ENCODE assay signal across 8 mouse cellular contexts in genomic region chr14:23014747-23015286, GRCm38 (mm10).
DNase-seq lines count a peak whose midpoint lies in the region; ATAC-seq lines count a peak whose summit lies in the region.

No protein-coding gene starts in this region.

- WGBS in heart, embryonic 11.5 days (ENCODE audit: insufficient replicate concordance): 75% methylated on average over 2 of the region's 2 CpGs
- 9% methylated on average over 2 of the region's 2 CpGs for WGBS in limb, embryonic 11.5 days
- 16% methylated on average over 2 of the region's 2 CpGs for WGBS in neural tube, embryonic 15.5 days

- no peak overlapping the region for H3K4me2 ChIP-seq in heart, embryonic 11.5 days
- no peak overlapping the region; the same call in 1 of the 2 replicates for H3K4me2 ChIP-seq in limb, embryonic 11.5 days (ENCODE audit: low read depth, severe bottlenecking)
- H3K4me2 ChIP-seq in neural tube, embryonic 15.5 days: 0 out of 2 replicates have a peak overlapping the region, but pooled peaks have one; percentile 27

- H3K27me3 ChIP-seq in heart, embryonic 11.5 days (ENCODE audit: control insufficient read depth, insufficient read depth, low read length): no peaks in the 10 kb centered on the region
- no peaks in the 10 kb centered on the region for H3K27me3 ChIP-seq in limb, embryonic 11.5 days (ENCODE audit: control insufficient read depth, insufficient read depth, low read length)
- H3K27me3 ChIP-seq in neural tube, embryonic 15.5 days (replicated peaks): no peaks in the 10 kb centered on the region

- peak; percentile 12 to 37 for DNase-seq in heart, adult 18-20 months
- peak; percentile 90 to 93 for DNase-seq in cerebellum, postnatal 10 days
- DNase-seq in heart, postnatal 4 days: peak; percentile 33
- DNase-seq in limb, embryonic 11.5 days (ENCODE audit: low spot score): peak; percentile 56
- no peak for DNase-seq in left cerebral cortex, adult 11 months (ENCODE audit: low spot score)
- DNase-seq in thymus, postnatal 36 days: no peak

- H3K27ac ChIP-seq in heart, embryonic 11.5 days (ENCODE audit: low read depth, low read length): no peak overlapping the region
- H3K27ac ChIP-seq in limb, embryonic 11.5 days (replicated peaks; ENCODE audit: low read depth, low read length): peak overlapping the region; percentile 80
- H3K27ac ChIP-seq in neural tube, embryonic 15.5 days (replicated peaks): peak overlapping the region; percentile 68

- no peaks in the 10 kb centered on the region for H3K4me1 ChIP-seq in heart, embryonic 11.5 days (ENCODE audit: control insufficient read depth, insufficient read depth, low read length)
- H3K4me1 ChIP-seq in limb, embryonic 11.5 days (ENCODE audit: control insufficient read depth, insufficient read depth, low read length): peaks cover 9% of the 10 kb centered on the region
- peaks cover 19% of the 10 kb centered on the region for H3K4me1 ChIP-seq in neural tube, embryonic 15.5 days

- no peak for ATAC-seq in heart, embryonic 11.5 days (replicated peaks; ENCODE audit: insufficient number of reproducible peaks, low FRiP score, low TSS enrichment)
- ATAC-seq in limb, embryonic 11.5 days (ENCODE audit: insufficient number of reproducible peaks, low FRiP score, low TSS enrichment, low read depth): no peak
- no peak; the same call in 1 of the 2 replicates for ATAC-seq in neural tube, embryonic 15.5 days (ENCODE audit: low FRiP score)

- no peak overlapping the region for H3K9ac ChIP-seq in heart, embryonic 11.5 days (ENCODE audit: low read depth, low read length)
- no peak overlapping the region for H3K9ac ChIP-seq in limb, embryonic 11.5 days (ENCODE audit: low read length)
- no peak overlapping the region for H3K9ac ChIP-seq in neural tube, embryonic 15.5 days (replicated peaks)

- no peak overlapping the region for H3K4me3 ChIP-seq in heart, embryonic 11.5 days (ENCODE audit: low read depth, low read length)
- H3K4me3 ChIP-seq in limb, embryonic 11.5 days (ENCODE audit: low read depth, low read length): no peak overlapping the region
- no peak overlapping the region for H3K4me3 ChIP-seq in neural tube, embryonic 15.5 days (replicated peaks)

- H3K9me3 ChIP-seq in heart, embryonic 11.5 days (replicated peaks; ENCODE audit: control insufficient read depth, low read length): no peaks in the 10 kb centered on the region
- H3K9me3 ChIP-seq in limb, embryonic 11.5 days (ENCODE audit: control insufficient read depth, low read length): no peaks in the 10 kb centered on the region
- H3K9me3 ChIP-seq in neural tube, embryonic 15.5 days (replicated peaks): no peaks in the 10 kb centered on the region

- H3K36me3 ChIP-seq in heart, embryonic 11.5 days (ENCODE audit: control insufficient read depth, insufficient read depth, low read length): no peaks in the 10 kb centered on the region
- no peaks in the 10 kb centered on the region for H3K36me3 ChIP-seq in limb, embryonic 11.5 days (ENCODE audit: control insufficient read depth, insufficient read depth, low read length)
- no peaks in the 10 kb centered on the region for H3K36me3 ChIP-seq in neural tube, embryonic 15.5 days

Comparison
In these comparisons a context has a peak if more than half of its experiments do, and no peak if none do; other contexts are left out.
1. DNase-seq: peak in heart, adult 18-20 months (2 of 2), cerebellum, postnatal 10 days (2 of 2), heart, postnatal 4 days (single experiment) and limb, embryonic 11.5 days (single experiment); none in left cerebral cortex, adult 11 months (single experiment) and thymus, postnatal 36 days (0 of 2).